Mouse (Mus musculus) CD4-positive helper T cell, adult 2 months (primary cell): ENCODE results near the gene Asb13.
A peak's percentile ranks its signal among the peaks of the same experiment; 100 is the strongest.

Experiments used
- DNase-seq: peaks from one replicate; pipeline ENCODE4 v3.0.0-alpha.2; 2012; ENCODE audit warnings: low read depth, missing footprints, low spot score

The Asb13 gene

GRCm38 (mm10) chr13:3664241-3664640 lies 30.4 kb downstream of the Asb13 start:
- DNase-seq, result no peak

GRCm38 (mm10) chr13:3665308-3665723 lies 31.5 kb downstream of the Asb13 start:
- DNase-seq, result peak; percentile 58

DNA sequence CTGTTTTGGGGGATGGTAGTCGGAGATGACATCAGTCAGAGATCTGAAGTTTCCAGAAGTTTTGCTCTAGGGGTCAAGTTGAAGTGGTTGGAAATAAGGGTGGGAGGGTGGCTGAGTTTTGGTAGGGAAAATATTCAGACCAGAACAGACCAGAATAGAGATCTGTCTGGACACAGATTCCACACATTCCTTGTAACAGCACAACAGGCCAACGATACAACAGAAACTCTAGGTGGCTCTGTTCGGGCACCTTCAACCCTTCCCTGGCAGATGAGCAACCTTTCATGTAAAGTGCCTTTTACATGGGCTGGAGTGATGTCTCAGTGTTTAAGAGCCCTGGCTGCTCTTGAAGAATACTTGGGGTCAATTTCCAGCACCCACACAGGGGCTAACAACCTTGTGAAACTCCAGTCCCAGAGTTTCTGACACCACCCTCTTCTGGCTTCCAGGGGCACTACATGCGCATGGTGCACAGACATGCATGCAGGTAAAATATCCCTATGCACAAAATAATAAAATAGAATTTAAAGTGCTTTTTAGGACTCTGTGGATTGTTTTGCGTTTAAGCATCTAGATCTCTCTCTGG lies 33.5 kb downstream of the Asb13 start:
- no peak for DNase-seq

- no peak for DNase-seq
Measured at GRCm38 (mm10) chr13:3668068-3668467, 34.2 kb downstream of the Asb13 start.

- DNase-seq, result no peak
Measured at GRCm38 (mm10) chr13:3669611-3670010, 35.8 kb downstream of the Asb13 start.

DNA sequence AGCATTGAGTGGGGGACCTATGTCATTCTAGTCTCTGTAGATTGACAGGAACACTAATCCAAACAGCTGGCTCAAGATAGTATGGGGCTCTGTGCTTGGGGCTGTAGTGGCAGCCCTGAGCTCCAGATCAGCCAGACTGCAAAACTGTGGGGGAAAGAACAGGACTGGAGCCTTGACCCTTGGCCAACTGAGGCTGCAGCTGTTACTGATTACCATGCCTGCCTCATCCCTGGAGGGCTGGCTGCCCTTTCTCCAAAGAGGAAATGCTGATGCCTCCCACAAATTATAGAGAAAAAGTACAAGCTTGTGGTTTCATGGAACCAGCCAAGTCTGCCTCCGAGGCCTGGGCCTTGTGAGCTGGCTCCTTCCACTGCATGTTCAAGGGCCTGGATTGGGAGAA lies 36.2 kb downstream of the Asb13 start:
- no peak for DNase-seq

DNA sequence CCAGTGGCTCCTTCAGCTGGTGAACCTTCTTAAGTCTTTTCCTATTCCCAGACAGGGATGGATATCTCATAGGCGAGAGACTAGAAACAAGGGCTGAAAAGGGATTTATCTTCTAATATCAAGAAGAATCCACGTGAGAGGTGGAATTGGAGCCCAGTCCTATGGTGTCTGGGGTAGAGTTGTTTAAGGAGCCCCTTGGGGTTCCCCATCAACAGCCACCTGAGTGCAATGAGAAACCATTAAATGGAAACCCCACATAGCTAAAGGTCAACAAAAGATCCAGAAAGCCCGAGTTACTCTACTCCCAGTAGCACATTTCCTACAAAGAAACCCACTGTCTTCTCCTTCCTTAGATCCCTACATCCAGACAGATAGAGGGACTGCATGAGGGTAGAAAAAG lies 39.3 kb downstream of the Asb13 start:
- DNase-seq, result no peak

DNA sequence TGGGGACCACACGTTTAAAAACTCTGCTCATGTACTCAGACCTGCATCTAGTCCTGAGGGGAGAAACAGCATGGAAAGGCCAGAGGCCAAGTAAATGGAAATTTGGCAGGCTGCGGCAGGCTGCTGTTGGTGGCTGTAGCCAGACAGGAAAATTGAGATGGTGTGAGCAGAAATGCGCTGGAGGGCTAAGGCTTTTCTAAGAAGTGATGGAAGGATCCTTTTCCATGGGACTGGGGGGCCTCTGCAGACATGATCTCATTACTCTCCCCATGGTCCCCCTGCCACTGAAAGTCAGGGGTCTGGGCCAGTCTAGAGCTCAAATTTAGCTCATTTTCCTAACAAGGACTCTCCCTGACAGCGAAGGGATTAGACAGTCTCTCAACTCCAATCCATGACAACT lies 39.8 kb downstream of the Asb13 start:
- DNase-seq, result no peak

GRCm38 (mm10) chr13:3675855-3676254 lies 42.0 kb downstream of the Asb13 start:
- DNase-seq, result no peak

DNA sequence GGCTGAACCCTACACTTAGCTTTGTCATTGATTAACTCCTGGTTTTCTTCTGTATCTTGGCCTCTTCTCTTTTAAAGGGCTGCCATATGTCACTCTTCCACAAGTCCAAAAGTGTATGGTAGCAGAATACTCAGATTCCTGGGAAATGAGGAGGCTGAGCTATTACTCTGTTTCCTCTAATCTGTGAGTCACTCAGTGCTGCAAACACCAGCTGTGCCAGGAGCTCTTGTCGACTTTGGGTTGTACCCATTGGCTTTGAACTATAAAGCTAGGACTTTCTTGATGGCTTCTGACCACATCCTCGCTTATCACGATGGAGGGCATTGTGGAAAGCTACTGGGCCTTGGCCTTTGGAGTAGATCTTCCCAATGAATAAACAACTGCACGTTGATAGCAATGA lies 45.3 kb downstream of the Asb13 start:
- no peak for DNase-seq

- DNase-seq, result no peak
Measured at GRCm38 (mm10) chr13:3686306-3686705, 52.5 kb downstream of the Asb13 start.

DNA sequence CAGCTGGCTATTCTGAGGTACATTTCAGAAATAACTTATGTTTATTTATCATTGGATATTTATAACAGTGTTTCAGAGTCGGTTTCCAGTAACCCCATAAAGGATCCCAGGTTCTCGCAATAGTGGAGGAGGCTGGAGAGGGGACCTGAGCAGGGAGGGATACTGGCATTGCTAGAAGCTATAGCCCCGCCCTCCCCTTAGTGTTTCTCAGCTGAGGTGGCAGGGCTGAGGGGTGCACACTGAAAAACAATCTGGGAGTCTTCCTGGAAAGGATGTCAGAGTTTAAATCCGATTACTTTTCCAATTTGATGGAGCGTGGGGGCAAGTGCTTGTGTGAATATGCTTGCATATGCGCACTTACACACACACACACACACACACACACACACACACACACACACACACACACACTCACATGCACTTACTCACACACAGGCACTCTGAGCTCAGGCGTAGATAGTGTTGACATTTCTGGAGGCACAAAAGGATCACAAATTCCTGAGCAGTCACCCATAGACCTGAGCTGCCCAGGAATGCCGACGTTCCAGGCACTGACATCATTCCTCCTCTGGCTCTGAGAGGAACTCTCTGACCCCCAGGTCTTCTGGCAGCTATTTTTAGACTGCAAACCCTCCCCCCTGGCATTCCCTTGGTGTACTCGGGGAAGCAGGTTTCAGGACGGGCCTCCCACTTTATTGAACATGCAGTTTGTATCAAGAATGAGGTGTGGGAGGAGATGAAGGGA lies 60.9 kb downstream of the Asb13 start:
- no peak for DNase-seq

GRCm38 (mm10) chr13:3696977-3697735 lies 63.3 kb downstream of the Asb13 start:
- DNase-seq, result no peak

GRCm38 (mm10) chr13:3700752-3701151 lies 66.9 kb downstream of the Asb13 start:
- no peak for DNase-seq
